Mouse (Mus musculus): ENCODE data around the gene Eea1. TPM values are rescaled to one million over a fixed set of nuclear protein-coding genes. Genes with fewer than 3 reads are reported as not detected.

Eea1 gene
- 3.1 and 4.7 TPM in 2 replicates for polyA plus RNA-seq (2012; rRNA removed; ENCODE audit: low replicate concordance)

GRCm38 (mm10) chr10:95940046-95940900 lies at the start of gene Eea1:
Gene Eea1 (plus strand): TSS chr10:95940650.

Other genes starting within 250 kb of the Eea1 start
- not detected in 2 replicates for gene Gm33543, start 97.7 kb upstream of the Eea1 start, polyA plus RNA-seq (2012; rRNA removed; ENCODE audit: low replicate concordance)
- gene Gm5426, start 196.0 kb downstream of the Eea1 start, polyA plus RNA-seq (2012; rRNA removed; ENCODE audit: low replicate concordance) = not detected in 2 replicates